Mouse (Mus musculus): ENCODE results near the gene Fmod. TPM values are rescaled to one million over a fixed set of nuclear protein-coding genes. Genes with fewer than 3 reads are reported as not detected.

The Fmod gene
- polyA plus RNA-seq, 1 experiment from 2014 or later = 195 TPM

DNA sequence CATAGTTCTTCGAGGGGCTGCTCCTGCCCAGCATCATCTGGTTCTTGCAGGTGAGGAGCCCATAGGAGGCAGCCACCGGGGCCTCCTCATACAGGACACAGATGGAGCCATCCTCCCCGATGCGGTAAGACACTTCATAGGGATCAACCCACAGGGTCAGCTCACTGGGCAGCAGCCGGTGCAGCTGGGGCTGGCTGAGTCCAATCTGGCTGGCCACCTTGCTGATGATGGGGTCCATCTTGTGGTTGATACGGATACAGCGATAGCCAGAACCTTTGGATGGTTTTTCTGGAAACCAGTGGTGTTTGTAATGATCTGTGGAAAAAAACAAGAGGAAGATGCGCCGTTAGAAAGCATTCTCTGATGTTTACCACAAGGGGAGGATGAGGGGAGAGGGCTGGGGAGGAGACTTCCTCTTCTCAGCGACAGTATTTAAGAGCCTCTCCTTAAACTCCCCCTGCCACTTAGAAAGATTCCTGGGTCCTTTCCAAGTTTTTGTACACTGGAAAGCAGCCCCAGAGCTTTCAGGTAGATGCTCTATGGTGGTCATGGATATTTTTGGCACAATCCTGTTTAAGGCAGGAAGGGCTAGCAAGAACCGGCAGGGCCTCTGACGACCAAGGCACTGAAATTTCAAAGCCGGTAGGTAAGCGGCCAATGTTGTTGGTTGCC, 40.5 kb downstream of the Fmod start:
- no peaks in the 10 kb centered on the region for H3K27me3 ChIP-seq
- H3K4me1 ChIP-seq = peaks cover 76% of the 10 kb centered on the region
- peak overlapping the region; percentile 81 for H3K27ac ChIP-seq

DNA sequence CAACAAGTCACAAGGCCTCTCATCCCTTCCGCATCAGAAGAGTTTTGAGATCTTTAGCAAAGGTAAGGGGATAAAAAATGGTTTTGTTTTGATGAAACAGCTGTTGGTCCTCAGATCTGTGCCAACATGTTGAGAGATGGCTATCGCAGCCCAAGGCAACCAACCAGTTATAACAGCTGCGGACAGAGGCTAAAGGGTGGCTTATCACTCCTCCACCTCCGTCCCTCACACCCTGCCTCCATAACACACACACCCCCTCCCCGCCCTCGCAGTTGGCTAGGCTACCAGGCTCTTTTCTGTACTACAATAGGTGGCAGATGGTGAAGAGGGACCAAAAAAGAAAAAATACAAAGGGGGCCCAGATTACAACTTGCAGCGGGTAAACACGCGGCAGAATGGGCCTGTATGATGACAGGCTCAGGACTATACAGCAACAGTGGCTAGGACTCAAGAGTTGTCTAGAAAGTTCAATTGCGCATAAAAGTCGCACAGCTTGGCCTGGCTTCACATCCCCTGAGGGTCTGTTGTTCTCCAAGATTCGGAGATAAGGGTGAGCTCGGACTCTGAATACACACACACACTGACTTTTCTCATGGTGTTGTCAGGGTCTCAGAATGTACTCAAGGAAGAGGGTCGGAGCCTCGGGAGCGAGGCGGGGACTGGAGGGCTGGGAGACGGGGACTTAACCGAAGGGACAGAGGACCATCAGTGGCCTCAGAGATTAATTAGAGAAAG, 41.2 kb downstream of the Fmod start:
- peak overlapping the region; percentile 81 for H3K27ac ChIP-seq
- H3K4me3 ChIP-seq = peak overlapping the region; percentile 70
- H3K36me3 ChIP-seq = peaks cover 16% of the 10 kb centered on the region
- H3K9ac ChIP-seq = peak overlapping the region; percentile 75
- peaks cover 77% of the 10 kb centered on the region for H3K4me1 ChIP-seq
- WGBS = 4% methylated on average over 19 of the region's 19 CpGs
- H3K27me3 ChIP-seq = no peaks in the 10 kb centered on the region
- ATAC-seq (ENCODE audit: borderline replicate concordance, extremely low read depth, low FRiP score, low TSS enrichment) = peak; percentile 5; the same call in 1 of the 2 replicates
- peak overlapping the region; percentile 73 for H3K4me2 ChIP-seq
- no peaks in the 10 kb centered on the region for H3K9me3 ChIP-seq

More for the DNA sequence above, 40.5 kb downstream of the Fmod start:
- Histone ChIP-seq H3K36me3 (peaks cover 16% of the 10 kb centered on the region), H3K4me2 (peak overlapping the region; percentile 73), H3K9ac (peak overlapping the region; percentile 75), H3K9me3 (no peaks in the 10 kb centered on the region), H3K4me3 (peak overlapping the region; percentile 70)
- 21% methylated on average over 14 of the region's 14 CpGs for whole genome bisulfite sequencing
- no peak for ATAC-seq (ENCODE audit: borderline replicate concordance, extremely low read depth, low FRiP score, low TSS enrichment)

DNA sequence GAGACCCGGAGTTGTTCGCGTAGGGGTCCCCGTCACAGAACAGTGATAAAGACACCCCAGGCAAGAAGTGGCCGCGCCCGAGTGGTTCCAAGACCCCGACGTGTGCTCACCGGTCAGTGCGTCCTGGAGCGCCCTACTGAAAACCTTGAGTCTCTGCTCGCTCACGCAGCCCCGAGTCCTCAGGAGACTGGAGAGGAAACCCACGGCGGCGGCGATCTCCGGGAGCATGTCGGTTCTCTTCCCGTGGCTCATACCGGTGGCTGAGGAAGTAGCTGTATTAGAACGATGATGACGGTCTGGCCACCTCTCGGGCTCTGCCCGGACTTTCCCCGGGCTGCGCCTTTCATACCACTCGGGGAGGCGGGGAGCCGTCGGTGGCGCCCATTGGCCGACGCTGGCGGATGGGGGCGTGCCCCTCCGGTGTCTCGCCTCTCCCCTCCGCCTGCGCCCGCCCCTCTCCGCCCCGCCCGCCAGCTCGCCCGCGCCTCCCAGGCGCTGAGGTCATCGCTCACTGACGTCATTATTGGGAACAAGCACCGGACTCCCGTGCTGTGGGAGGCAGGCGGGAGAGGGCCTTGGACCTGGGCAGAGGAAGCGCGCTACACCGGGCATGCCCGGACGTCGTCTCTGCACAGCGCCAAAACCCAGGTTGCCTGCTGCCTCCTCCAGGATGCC, 41.9 kb downstream of the Fmod start, which contains the start of gene Btg2:
Gene Btg2, minus strand, starts transcription at position 319 of the 675 bp plus-strand sequence.
- peak within 1 kb of the TSS; percentile 80 for H3K4me2 ChIP-seq
- ATAC-seq (ENCODE audit: borderline replicate concordance, extremely low read depth, low FRiP score, low TSS enrichment) = peak; percentile 95
- WGBS = 1% methylated on average over 62 of the region's 62 CpGs
- H3K27ac ChIP-seq = peak within 1 kb of the TSS; percentile 93
- peaks cover 16% of the 10 kb centered on the region for H3K36me3 ChIP-seq
- no peaks in the 10 kb centered on the region for H3K27me3 ChIP-seq
- peak within 1 kb of the TSS; percentile 70 for H3K4me3 ChIP-seq
- peak within 1 kb of the TSS; percentile 75 for H3K9ac ChIP-seq
- peaks cover 77% of the 10 kb centered on the region for H3K4me1 ChIP-seq
- no peaks in the 10 kb centered on the region for H3K9me3 ChIP-seq

DNA sequence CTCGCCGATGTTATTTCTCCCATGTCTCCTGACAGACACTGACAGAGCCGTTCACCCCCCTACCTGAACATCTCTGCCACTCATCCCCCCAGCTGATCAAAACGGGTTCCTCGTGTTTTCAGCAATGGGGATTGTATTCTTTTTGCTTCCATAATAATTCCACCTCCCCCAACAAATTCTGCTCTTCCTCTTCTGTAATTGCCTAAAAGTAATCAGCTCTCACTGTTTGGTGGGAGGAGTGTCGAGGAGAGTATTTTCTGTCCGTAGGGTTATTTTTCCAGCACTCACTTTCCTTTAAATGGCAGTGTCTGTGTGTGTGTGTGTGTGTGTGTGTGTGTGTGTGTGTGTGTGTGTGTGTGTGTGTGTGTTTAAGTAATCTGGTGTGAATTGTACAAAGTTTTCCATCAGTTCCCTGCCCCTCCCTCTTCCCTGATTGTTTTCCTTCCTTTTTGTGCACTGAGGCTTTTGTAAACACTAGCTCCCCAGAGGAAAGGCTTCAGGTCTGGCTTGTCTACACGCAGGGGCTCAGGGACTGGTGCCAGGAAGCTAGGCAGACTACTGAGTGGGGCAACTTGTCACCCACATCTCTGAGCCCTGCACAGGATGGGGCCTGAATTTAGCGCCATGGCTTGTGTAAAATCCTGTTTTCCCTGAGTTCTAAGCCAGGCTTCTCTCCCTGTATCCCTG, 42.6 kb downstream of the Fmod start:
- peak; percentile 39; the same call in 1 of the 2 replicates for ATAC-seq (ENCODE audit: borderline replicate concordance, extremely low read depth, low FRiP score, low TSS enrichment)

DNA sequence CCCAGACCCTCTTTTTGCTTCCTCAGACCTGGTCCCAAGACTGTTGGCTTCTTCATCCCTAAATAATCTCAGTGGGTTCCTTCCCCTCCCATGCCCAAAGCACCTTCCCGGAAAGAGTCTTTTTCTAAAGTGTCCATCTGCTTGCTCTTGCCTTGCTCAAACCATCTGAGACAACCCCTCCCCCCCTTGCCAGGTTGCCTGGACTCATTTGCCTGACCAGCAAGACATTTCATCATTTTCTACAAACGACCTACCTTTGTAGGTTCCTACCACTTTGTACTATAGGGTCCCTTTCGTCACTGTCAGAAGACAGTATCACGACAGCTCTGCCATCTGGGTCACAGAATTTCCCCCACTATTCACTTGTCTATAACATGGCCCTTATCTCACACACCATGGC, 43.4 kb downstream of the Fmod start:
- Histone ChIP-seq H3K27ac (peak overlapping the region; percentile 93), H3K36me3 (peaks cover 7% of the 10 kb centered on the region), H3K9me3 (no peaks in the 10 kb centered on the region), H3K4me2 (peak overlapping the region; percentile 14; the same call in 1 of the 2 replicates), H3K27me3 (no peaks in the 10 kb centered on the region), H3K4me3 (no peak overlapping the region), H3K9ac (no peak overlapping the region), H3K4me1 (peaks cover 71% of the 10 kb centered on the region)
- no peak for ATAC-seq (ENCODE audit: borderline replicate concordance, extremely low read depth, low FRiP score, low TSS enrichment)
- WGBS = 75% methylated on average over 4 of the region's 4 CpGs

More for the DNA sequence above, 42.6 kb downstream of the Fmod start:
- H3K27ac ChIP-seq = peak overlapping the region; percentile 93
- peaks cover 73% of the 10 kb centered on the region for H3K4me1 ChIP-seq
- no peaks in the 10 kb centered on the region for H3K27me3 ChIP-seq
- peaks cover 14% of the 10 kb centered on the region for H3K36me3 ChIP-seq
- peak overlapping the region; percentile 80 for H3K4me2 ChIP-seq
- H3K9me3 ChIP-seq = no peaks in the 10 kb centered on the region
- peak overlapping the region; percentile 40; the same call in 1 of the 2 replicates for H3K9ac ChIP-seq
- WGBS = 4% methylated on average over 9 of the region's 9 CpGs
- H3K4me3 ChIP-seq = peak overlapping the region; percentile 70

DNA sequence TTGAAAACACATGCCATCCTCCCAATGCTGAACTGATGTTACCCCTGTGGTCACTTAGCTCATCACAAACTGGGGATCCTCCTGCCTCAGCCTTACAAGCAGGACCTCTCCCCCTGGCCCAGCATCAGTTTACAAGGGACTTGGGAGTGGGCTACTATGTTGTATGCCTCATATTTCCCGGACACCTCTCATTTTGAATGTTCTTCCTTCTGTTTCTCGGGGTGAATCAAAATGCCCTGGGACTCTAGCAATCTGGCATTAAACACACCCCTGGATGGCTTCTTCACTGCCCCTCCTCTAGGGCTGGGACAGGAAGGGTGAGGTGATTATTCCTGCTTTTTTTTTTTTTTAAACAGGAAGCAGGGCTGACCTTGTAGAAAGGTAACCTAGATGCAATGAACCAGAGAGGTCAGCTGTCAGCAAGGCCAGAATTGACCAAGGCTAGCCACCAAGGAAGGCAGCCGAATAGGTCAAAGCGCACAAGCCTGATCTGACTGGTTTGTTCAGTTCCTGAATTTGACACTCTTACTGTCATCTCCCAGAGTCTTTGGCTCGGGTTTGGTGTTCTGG, 43.9 kb downstream of the Fmod start:
- no peaks in the 10 kb centered on the region for H3K27me3 ChIP-seq
- 71% methylated on average over 5 of the region's 5 CpGs for WGBS
- H3K4me3 ChIP-seq = no peak overlapping the region
- H3K9ac ChIP-seq = no peak overlapping the region
- no peak overlapping the region for H3K4me2 ChIP-seq
- H3K4me1 ChIP-seq = peaks cover 68% of the 10 kb centered on the region
- H3K27ac ChIP-seq = peak overlapping the region; percentile 5; the same call in 1 of the 2 replicates
- no peaks in the 10 kb centered on the region for H3K9me3 ChIP-seq
- ATAC-seq (ENCODE audit: borderline replicate concordance, extremely low read depth, low FRiP score, low TSS enrichment) = no peak
- peaks cover 3% of the 10 kb centered on the region for H3K36me3 ChIP-seq

DNA sequence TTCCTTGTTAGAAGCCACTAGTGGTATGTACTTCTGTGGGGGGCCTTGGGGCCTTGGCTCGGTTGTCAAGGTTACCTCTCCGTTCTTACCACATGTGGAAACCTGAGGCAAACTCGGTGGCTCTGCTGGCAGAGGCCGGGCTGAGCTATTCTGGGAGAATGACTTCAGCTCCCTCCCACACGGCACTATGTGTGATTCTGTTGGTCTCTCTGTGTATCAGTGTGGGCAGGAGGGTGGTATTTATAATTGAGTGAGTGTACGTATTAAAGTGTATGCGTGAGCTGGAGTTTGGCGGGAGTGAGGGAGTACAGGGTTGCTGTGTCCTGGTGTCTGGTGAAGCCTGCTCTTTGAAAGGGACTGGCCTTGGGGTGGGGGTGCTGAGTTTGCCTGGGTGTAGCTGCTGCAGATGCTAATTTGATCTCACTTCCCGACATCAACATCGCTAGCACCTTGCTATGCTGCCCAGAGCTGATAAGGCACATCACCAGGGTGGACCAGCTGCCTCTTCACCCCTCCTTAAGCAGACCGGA, 46.0 kb downstream of the Fmod start:
- WGBS = 22% methylated on average over 11 of the region's 11 CpGs
- Histone ChIP-seq H3K36me3 (no peaks in the 10 kb centered on the region), H3K4me2 (no peak overlapping the region), H3K27me3 (no peaks in the 10 kb centered on the region), H3K4me1 (peaks cover 60% of the 10 kb centered on the region), H3K9ac (no peak overlapping the region), H3K27ac (no peak overlapping the region), H3K4me3 (no peak overlapping the region), H3K9me3 (no peaks in the 10 kb centered on the region)
- ATAC-seq (ENCODE audit: borderline replicate concordance, extremely low read depth, low FRiP score, low TSS enrichment) = no peak

DNA sequence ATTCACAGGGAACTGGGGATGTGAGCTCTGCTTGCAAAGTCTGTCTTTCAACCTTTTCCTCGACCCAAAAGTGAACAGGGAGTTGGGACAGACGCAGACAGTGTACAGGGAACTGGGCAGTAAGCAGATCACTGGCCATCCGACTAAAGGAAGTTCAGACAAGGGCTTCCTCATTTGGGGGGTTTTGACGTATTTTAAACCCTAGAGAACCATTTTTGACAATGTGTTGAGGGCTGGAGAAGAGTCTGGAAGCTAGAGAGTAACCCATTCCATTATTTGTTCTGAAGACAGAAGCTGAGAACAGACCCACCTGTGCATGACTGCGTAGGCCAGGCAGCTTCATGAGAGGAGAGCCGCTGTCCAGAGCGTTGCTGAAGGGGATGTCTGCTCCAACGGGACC, 46.6 kb downstream of the Fmod start:
- H3K4me1 ChIP-seq = peaks cover 59% of the 10 kb centered on the region
- H3K9ac ChIP-seq = no peak overlapping the region
- no peak overlapping the region for H3K4me2 ChIP-seq

DNA sequence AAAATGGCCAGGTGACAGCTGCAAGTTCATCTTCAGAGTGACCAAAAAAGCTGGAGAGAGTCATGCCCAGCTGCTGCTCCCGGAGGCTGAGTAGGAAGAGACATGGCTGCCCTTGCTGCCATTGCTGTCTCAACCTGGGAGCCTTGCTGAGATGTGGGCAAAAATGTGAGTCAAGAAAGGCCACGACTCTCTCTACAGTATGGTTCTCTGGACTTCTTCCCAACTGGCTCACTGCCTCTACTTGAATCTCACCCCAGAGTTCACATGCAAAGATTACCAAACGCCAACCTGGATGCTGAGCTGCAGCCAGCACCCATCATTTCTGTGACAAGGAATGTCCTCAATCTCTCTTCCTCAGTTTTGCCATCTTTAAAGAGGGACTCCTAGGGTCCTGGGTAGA, 47.1 kb downstream of the Fmod start:
- Histone ChIP-seq H3K9ac (no peak overlapping the region), H3K9me3 (no peaks in the 10 kb centered on the region), H3K4me3 (no peak overlapping the region), H3K4me2 (no peak overlapping the region), H3K36me3 (no peaks in the 10 kb centered on the region), H3K27me3 (no peaks in the 10 kb centered on the region), H3K4me1 (peaks cover 59% of the 10 kb centered on the region), H3K27ac (no peak overlapping the region)
- no peak for ATAC-seq (ENCODE audit: borderline replicate concordance, extremely low read depth, low FRiP score, low TSS enrichment)
- 56% methylated on average over 3 of the region's 3 CpGs for WGBS

More for the DNA sequence above, 46.6 kb downstream of the Fmod start:
- 75% methylated on average over 8 of the region's 8 CpGs for WGBS
- H3K9me3 ChIP-seq = no peaks in the 10 kb centered on the region
- H3K36me3 ChIP-seq = no peaks in the 10 kb centered on the region
- no peak for ATAC-seq (ENCODE audit: borderline replicate concordance, extremely low read depth, low FRiP score, low TSS enrichment)
- H3K4me3 ChIP-seq = no peak overlapping the region
- H3K27ac ChIP-seq = no peak overlapping the region
- H3K27me3 ChIP-seq = no peaks in the 10 kb centered on the region

DNA sequence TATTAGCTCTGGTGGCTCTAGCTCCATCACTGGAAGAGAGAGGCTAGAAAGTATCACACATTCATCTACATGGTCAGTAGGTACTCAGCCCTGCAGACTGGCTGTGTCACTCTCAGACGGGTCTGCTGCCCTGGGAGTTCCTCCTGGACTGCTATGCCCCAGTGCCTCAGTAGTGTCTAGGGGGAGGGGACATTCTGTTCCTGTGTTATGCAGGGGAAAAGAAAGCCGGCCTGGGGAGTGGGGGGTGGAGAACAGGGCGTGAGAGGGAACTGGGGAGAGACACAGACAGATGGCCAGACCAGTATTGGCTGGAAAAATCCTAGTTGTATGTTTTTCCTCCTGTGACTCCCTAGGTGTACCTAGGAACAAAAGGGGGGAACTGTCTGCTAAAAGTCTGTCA, 49.0 kb downstream of the Fmod start:
- Histone ChIP-seq H3K4me3 (no peak overlapping the region), H3K9me3 (no peaks in the 10 kb centered on the region), H3K4me2 (no peak overlapping the region), H3K4me1 (peaks cover 42% of the 10 kb centered on the region), H3K27ac (no peak overlapping the region), H3K9ac (no peak overlapping the region), H3K27me3 (no peaks in the 10 kb centered on the region), H3K36me3 (no peaks in the 10 kb centered on the region)
- no peak for ATAC-seq (ENCODE audit: borderline replicate concordance, extremely low read depth, low FRiP score, low TSS enrichment)
- WGBS = 33% methylated on average over 3 of the region's 3 CpGs

All from lung, embryonic 15.5 days (tissue).